Mouse (Mus musculus) erythroblast, embryonic 14.5 days (primary cell): ENCODE results near the gene Gm2000. TPM values are rescaled to one million over a fixed set of nuclear protein-coding genes. Genes with fewer than 3 reads are reported as not detected.
"Not testable (repeated sequence)": the region's sequence is repeated elsewhere in the genome, so short reads cannot be mapped to it uniquely, and the experiment has no call there.

Experiments used
- H3K27me3 ChIP-seq: 2 replicates; pipeline ENCODE4 v1.6.1; 2012; ENCODE audit warnings: inconsistent platforms; ENCODE audit not compliant: control insufficient read depth
- H3K36me3 ChIP-seq: 2 replicates; pipeline ENCODE4 v1.6.1; 2012; ENCODE audit warnings: mild to moderate bottlenecking, inconsistent platforms; ENCODE audit not compliant: control insufficient read depth
- H3K4me1 ChIP-seq: 2 replicates; pipeline ENCODE4 v1.6.1; 2012; ENCODE audit warnings: inconsistent platforms; ENCODE audit not compliant: control insufficient read depth
- H3K4me3 ChIP-seq: replicated peaks from 2 replicates; pipeline ENCODE3; 2012; ENCODE audit warnings: moderate library complexity, mild to moderate bottlenecking, inconsistent platforms
- H3K9me3 ChIP-seq: 2 replicates; pipeline ENCODE4 v1.6.1; 2012; ENCODE audit warnings: low read length, inconsistent platforms, mixed read lengths; ENCODE audit not compliant: control insufficient read depth
- GATA1 ChIP-seq: IDR thresholded peaks from 2 replicates; pipeline ENCODE4 v1.6.1; 2012; ENCODE audit warnings: low read length, inconsistent platforms, mixed read lengths
- TAL1 ChIP-seq: IDR thresholded peaks from 3 replicates; pipeline ENCODE4 v1.6.1; 2012; ENCODE audit warnings: low read length, inconsistent platforms, mixed read lengths
- polyA plus RNA-seq: library from polyadenylated mRNA; stranded (reverse); fragments of >175 nt; gene quantifications from 2 replicates; pipeline ENCODE4 v1.2.3, GENCODE M21; 2012

The Gm2000 gene
- polyA plus RNA-seq, 1 experiment = 79.9 TPM

DNA sequence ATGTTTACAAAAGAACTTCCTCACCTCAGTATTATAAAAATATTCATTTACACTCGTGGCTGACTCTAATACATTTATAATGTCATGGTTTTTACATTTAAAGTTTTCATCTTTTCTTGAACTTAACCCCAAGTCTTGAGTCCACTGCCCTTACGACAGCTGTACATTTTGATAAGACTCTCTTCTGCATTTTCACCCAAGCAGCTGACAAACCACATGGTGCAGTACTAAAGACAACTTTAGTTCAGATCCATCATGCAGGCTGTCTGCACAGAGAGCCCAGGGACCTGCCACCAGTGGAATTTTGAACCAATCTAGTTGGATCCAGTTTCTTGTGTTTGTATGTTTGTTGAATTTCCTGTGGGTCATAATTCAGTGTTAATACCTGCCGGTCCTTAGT is 21.0 kb downstream of the Gm2000 start:
- Histone ChIP-seq H3K4me1 (peaks cover 14% of the 10 kb centered on the region), H3K27me3 (no peaks in the 10 kb centered on the region), H3K36me3 (no peaks in the 10 kb centered on the region), H3K9me3 (no peaks in the 10 kb centered on the region), H3K4me3 (no peak overlapping the region)
- no peak for TF ChIP-seq GATA1
- TF ChIP-seq TAL1 = 0 out of 3 replicates have a peak, but pooled peaks have one; percentile 29

DNA sequence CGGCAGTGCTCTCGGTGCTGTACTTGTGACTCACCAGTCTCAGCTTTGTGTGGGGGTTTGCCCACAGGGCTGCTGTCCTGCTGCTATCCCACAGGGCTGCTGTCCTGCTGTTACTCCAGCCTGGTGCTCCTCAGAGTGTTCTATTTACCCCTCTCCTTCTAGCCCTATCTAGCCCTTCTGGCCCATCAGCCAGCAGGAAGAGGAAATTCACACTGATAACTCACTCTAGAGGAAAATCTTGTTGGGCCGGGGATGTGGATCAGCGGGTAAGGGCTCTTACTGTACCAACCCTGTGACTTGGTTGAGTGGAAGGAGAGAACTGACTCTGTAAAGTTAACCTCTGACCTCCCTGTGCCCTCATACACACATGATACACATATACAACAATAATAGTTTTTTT is 27.3 kb downstream of the Gm2000 start:
- H3K4me3 ChIP-seq = no peak overlapping the region
- no peaks in the 10 kb centered on the region for H3K27me3 ChIP-seq
- H3K36me3 ChIP-seq = no peaks in the 10 kb centered on the region
- H3K4me1 ChIP-seq = no peaks in the 10 kb centered on the region
- TF ChIP-seq TAL1 (no peak), GATA1 (no peak)
- no peaks in the 10 kb centered on the region for H3K9me3 ChIP-seq

GRCm38 (mm10) chr1:156400159-156400558 is 34.3 kb downstream of the Gm2000 start:
- not testable (repeated sequence) for H3K4me3 ChIP-seq, H3K9me3 ChIP-seq, H3K4me1 ChIP-seq, H3K27me3 ChIP-seq, H3K36me3 ChIP-seq

DNA sequence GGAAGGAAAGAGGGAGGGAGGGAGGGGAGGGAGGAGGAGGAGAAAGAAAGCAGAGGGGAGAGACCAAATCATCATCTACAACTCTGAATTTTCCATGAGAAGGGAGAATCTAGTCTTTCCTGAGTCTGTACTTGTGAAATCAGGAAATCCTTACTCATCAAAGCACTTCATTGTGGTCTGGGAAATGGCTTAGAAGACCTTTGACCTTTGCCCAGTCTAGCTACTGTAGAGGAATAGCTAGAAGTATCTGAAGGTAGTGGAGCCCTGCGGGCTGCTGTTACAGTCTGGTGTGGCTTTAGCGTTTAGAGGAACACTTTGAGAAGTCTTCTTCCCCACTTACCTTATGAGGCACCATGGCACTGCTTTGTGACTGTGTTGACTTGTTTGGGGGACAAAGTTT is 36.7 kb downstream of the Gm2000 start:
- TF ChIP-seq GATA1 (no peak), TAL1 (no peak)
- Histone ChIP-seq H3K4me1 (no peaks in the 10 kb centered on the region), H3K27me3 (no peaks in the 10 kb centered on the region), H3K9me3 (peaks cover 6% of the 10 kb centered on the region), H3K36me3 (no peaks in the 10 kb centered on the region), H3K4me3 (no peak overlapping the region)

DNA sequence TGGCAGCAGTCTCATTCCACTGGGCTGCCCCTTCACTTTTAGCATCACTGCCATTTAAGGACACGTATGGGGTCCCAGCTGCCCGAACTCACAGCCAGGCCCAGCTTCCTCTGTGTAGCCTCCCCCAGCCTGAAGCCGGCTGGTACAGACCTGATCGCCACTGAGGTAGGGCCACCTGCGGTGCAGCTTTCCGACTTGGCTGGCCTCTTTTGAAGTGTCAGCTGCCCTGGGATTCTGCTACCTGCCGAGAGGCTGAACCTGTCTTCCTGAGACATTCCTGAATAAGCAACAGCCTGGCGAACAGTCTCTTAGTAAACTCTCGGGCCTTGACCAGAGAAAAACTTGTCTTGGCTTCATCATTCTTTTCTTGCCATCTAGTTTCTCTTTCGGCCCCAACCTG is 37.4 kb downstream of the Gm2000 start:
- H3K36me3 ChIP-seq = no peaks in the 10 kb centered on the region
- TF ChIP-seq GATA1 (no peak), TAL1 (no peak)
- H3K27me3 ChIP-seq = no peaks in the 10 kb centered on the region
- peaks cover 6% of the 10 kb centered on the region for H3K9me3 ChIP-seq
- H3K4me3 ChIP-seq = no peak overlapping the region
- no peaks in the 10 kb centered on the region; the same call in 1 of the 2 replicates for H3K4me1 ChIP-seq

- Histone ChIP-seq H3K36me3 (no peaks in the 10 kb centered on the region), H3K9me3 (peaks cover 6% of the 10 kb centered on the region), H3K4me1 (no peaks in the 10 kb centered on the region; the same call in 1 of the 2 replicates), H3K4me3 (no peak overlapping the region), H3K27me3 (no peaks in the 10 kb centered on the region)
- no peak for TF ChIP-seq GATA1
- no peak for TF ChIP-seq TAL1
These were observed 42.2 kb downstream of the Gm2000 start for GRCm38 (mm10) chr1:156408004-156408403.

DNA sequence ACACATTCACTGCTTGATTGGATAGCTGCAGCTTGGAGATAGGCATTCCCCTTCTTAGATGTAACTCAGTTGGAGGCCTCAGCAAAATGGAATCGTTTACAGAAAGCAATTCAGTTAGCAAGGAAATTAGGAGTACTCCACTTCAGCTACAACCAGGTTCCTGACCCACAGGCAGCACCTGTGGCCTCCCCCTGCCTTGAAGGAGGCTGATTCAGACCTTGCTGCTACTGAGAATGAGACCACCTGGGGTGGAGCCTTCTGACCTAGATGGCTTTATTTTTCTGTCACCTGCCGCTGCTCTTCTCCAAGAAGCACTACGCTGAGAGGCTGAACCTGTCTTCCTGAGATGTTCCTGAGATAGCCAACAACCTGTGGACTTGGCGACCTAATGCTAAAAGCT is 42.7 kb downstream of the Gm2000 start:
- TF ChIP-seq TAL1 (no peak), GATA1 (no peak)
- Histone ChIP-seq H3K4me3 (no peak overlapping the region), H3K27me3 (no peaks in the 10 kb centered on the region), H3K36me3 (no peaks in the 10 kb centered on the region), H3K4me1 (no peaks in the 10 kb centered on the region; the same call in 1 of the 2 replicates), H3K9me3 (peaks cover 6% of the 10 kb centered on the region)

Other genes starting within 250 kb of the Gm2000 start
- 0.02 TPM in 1 of 2 replicates, not detected in the other for gene Fam163a, start 161.0 kb upstream of the Gm2000 start, polyA plus RNA-seq
- gene Tdrd5, start 62.4 kb upstream of the Gm2000 start, polyA plus RNA-seq = 0.01 TPM in 1 of 2 replicates, not detected in the other
- gene Nphs2, start 55.3 kb upstream of the Gm2000 start, polyA plus RNA-seq = not detected in 2 replicates
- gene Axdnd1, start 55.1 kb downstream of the Gm2000 start, polyA plus RNA-seq = not detected in 2 replicates
- 0.01 and 0.04 TPM in 2 replicates for gene Soat1, start 108.3 kb downstream of the Gm2000 start, polyA plus RNA-seq
- gene Gm10031, start 158.0 kb downstream of the Gm2000 start, polyA plus RNA-seq = 0.09 and 0.19 TPM in 2 replicates
- 0.16 and 0.21 TPM in 2 replicates for gene Abl2, start 192.7 kb downstream of the Gm2000 start, polyA plus RNA-seq